Mouse (Mus musculus) urinary bladder, postnatal 0 days (tissue): ENCODE measurements around the gene Scube2. TPM values are rescaled to one million over a fixed set of nuclear protein-coding genes. Genes with fewer than 3 reads are reported as not detected.

Experiments
- polyA plus RNA-seq: library from polyadenylated mRNA; unstranded; fragments of >200 nt; fragmentation: Nextera tagmentation; extraction: Ambion mirVana; gene quantifications from 2 replicates; pipeline ENCODE4 v1.2.1, GENCODE M21; 2015

Gene Scube2
- 21.2 and 23.5 TPM in 2 replicates for polyA plus RNA-seq

GRCm38 (mm10) chr7:109865370-109866229, at the start of gene Scube2:
Gene Scube2, minus strand, starts transcription at chr7:109865679.

DNA sequence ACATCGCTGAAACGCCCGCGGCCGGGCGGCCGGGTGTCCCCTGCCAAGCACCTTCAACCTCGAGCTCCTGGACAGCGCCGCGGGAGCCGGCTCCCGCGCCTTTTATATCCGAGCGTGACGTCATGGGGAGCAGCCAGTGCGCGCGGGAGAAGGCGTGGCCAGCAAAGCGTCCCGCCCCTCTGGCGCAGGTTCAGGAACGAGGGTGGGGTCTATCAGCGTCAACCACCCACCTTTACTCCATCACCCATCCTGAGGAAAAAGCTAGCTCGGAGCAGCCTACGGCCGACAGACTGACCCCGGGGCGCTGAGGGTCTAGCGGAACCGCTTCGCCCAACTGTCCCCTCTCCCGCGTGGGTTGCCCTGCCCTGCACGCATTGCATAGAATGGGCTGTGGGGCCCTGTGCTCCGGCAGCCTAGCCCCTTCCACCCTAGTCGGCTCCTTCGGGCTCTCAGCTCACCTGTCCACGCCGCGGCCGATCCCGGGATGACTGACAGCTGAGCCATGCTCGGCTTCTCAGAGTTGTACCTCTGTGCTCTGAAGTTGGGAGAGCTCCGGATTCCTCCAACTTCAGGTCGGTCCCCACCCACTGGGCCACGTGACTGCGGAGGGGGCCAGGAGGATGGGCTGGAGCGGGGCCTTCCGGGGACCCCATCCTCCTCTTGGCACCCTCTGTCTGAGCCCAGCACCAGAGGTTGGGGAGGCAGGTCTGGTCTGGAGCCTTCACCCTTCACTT, 83.8 kb downstream of the Scube2 start, which contains the start of gene Nrip3:
Gene Nrip3, minus strand, starts transcription at position 556 of the 734 bp plus-strand sequence.

GRCm38 (mm10) chr7:109752008-109752925, 113.2 kb downstream of the Scube2 start, which contains the start of gene Tmem9b:
Gene Tmem9b, minus strand, starts transcription at chr7:109752875.

Other genes with a start within 250 kb of the Scube2 start
- gene St5, start 162.1 kb downstream of the Scube2 start, polyA plus RNA-seq = 30.9 and 38.2 TPM in 2 replicates
- 35.6 and 36.4 TPM in 2 replicates for gene Akip1, start 162.0 kb downstream of the Scube2 start, polyA plus RNA-seq
- gene BC051019, start 141.8 kb downstream of the Scube2 start, polyA plus RNA-seq = 10.7 and 12.1 TPM in 2 replicates
- 0.51 TPM in 1 of 2 replicates, not detected in the other for gene Ascl3, start 134.0 kb downstream of the Scube2 start, polyA plus RNA-seq
- gene Tmem9b, start 112.8 kb downstream of the Scube2 start, polyA plus RNA-seq = 58.3 and 62.2 TPM in 2 replicates
- 0.57 and 0.76 TPM in 2 replicates for gene Nrip3, start 83.7 kb downstream of the Scube2 start, polyA plus RNA-seq
- gene Dennd5a, start 94.8 kb upstream of the Scube2 start, polyA plus RNA-seq = 19.1 and 21.2 TPM in 2 replicates
- gene Tmem41b, start 121.2 kb upstream of the Scube2 start, polyA plus RNA-seq = 52.0 and 71.6 TPM in 2 replicates
- 24.8 and 26.5 TPM in 2 replicates for gene Ipo7, start 152.6 kb upstream of the Scube2 start, polyA plus RNA-seq
- gene Zfp143, start 195.5 kb upstream of the Scube2 start, polyA plus RNA-seq = 7.2 and 9.7 TPM in 2 replicates